Mouse (Mus musculus): ENCODE results near the gene Map4k3. TPM values are rescaled to one million over a fixed set of nuclear protein-coding genes. Genes with fewer than 3 reads are reported as not detected.
"Not testable (repeated sequence)": the region's sequence is repeated elsewhere in the genome, so short reads cannot be mapped to it uniquely, and the experiment has no call there.

Gene Map4k3
- total RNA-seq, 2 experiments from 2014 or later: 72.8 to 78.3 TPM

DNA sequence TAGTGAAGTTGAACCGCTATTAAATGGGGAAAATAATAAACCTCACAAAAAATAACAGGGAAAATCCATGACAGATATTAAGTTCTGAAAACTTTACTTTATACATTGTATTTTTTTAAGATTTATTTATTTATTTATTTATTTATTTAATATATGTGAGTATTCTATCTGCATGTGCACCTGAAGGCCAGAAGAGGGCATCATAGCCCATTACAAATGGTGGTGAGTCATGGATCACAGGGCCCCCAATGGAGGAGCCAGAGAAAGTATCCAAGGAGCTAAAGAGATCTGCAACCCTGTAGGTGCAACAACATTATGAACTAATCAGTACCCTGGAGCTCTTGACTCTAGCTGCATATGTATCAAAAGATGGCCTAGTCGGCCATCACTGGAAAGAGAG lies 158.6 kb downstream of the Map4k3 start:
- DNase-seq (ENCODE audit: low spot score in 2 of 2): not testable (repeated sequence)

DNA sequence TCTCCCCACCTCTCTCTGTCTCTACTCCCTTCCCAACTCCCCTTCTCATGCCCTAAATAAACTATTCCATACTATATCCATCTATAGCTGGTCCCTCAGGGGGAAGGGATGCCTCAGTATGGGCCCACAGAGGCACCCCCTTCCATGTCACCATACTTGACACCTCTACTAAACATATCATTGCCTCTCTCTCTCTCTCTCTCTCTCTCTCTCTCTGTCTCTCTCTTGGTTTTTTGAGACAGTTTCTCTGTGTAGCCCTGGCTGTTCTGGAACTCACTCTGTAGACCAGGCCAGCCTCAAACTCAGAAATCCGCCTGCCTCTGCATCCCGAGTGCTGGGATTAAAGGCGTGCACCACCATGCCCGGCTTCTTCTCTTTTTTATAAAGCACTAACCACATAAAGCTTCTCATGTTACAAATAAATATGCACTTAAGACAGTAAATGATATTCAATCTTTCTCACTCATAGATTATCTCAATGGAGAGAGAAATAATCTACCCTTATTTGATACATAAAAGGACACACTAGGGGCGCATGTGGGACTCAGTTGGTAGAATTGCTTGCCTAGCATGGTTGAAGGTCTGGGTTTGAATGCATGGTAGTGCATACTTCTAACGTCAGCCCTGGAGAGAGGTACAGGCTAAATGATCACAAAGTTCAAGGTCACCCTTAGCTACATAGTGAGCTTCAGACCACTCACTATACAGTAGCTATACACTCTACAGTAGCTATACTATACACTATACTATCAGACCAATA lies 159.3 kb downstream of the Map4k3 start:
- DNase-seq (ENCODE audit: low spot score in 2 of 2): no peak

DNA sequence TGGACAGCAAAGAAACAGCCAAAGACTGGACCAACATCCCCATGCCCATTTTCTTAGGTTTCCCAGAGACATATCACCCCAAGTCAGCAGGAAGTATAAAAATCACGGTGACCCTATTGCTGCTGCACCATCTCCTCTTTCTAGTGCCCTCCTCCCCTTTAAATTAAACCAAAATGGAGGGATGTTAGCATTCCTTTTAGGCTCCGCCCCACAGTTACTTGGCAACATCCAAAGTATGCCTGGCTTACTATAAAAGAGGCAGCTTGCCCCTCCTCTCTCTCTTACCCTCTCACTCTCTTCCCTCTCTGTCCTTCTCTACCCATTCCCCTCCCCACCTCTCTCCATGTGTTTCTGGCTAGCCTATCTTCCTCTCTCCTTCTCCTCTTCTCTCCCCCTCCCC lies 159.8 kb downstream of the Map4k3 start:
- no peak for DNase-seq (ENCODE audit: low spot score in 2 of 2)

DNA sequence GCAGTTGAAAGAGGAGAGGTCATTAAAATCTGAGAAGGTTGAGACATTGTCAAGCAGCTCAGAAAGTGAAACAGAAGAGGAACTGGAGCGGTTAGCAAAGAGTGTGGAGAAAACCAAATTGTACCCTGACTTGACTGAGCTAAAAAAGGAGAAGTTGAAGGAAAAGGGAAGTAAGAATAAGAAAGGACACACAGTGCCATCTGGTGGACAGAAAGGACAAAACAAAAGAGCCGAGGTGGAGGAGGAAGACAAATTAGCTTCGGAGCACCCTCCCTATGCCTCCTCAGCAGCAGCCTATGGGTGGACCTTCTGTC lies 163.7 kb downstream of the Map4k3 start:
- DNase-seq (ENCODE audit: low spot score in 2 of 2): peak in 1 of 2 experiments; percentile 27

DNA sequence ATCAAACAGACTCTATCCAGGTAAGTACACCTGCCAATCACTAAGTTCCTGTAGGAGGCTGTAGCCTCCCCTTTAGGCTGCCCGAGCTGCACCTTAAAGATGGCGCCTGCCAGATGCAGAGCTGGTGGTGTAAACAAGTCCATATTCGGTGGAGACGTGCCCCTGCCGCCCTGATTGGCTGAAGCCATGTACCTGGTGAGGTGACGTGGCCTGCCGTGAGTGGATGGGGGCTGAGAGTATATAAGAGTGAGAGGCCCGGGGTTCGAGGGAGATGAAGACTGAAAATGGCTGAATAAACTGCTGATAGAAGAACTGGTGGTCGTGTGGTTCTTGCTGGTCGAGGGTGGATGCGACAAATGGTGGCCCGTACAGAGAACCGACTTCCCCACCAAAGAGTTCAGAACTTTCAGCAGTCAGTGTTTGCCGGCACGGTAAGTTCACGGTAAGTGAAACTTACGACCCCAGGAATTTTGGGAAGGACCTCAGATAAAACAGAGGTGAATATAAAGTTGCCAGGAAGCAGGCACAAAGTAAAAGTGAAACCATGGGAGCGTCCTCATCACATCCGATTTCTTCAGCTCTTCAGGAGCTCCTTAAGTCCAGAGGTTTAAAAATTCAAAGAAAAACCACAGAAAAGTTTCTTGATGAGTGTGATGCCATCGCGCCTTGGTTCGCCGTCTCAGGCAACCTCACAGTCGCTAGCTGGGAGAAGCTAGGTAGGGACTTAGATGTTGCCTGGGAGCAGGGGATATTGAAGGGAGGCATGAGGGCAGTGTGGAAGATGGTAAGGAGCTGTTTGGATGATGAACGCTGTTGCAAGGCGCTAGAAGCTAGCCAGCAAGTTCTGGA lies 164.3 kb downstream of the Map4k3 start:
- not testable (repeated sequence) for DNase-seq (ENCODE audit: low spot score in 2 of 2)

DNA sequence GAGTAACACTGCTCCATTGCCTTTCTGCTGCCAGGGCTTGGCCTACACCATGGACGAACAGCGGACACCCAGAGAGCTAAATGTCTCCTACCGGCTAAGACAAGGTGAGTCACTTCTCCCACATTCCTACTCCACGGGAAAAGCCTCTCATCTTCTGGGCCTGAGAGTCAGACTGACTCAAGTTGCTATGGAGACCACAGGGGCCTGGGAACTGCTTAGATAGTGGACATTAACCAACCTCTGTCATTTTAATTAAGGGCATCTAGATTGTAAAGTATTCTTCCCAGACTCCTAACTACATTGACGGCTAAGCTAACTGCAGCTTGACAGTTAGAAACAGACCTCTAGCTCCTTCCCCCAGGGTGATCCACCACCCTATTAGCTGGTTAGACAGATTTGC lies 165.5 kb downstream of the Map4k3 start:
- DNase-seq (ENCODE audit: low spot score in 2 of 2): no peak

DNA sequence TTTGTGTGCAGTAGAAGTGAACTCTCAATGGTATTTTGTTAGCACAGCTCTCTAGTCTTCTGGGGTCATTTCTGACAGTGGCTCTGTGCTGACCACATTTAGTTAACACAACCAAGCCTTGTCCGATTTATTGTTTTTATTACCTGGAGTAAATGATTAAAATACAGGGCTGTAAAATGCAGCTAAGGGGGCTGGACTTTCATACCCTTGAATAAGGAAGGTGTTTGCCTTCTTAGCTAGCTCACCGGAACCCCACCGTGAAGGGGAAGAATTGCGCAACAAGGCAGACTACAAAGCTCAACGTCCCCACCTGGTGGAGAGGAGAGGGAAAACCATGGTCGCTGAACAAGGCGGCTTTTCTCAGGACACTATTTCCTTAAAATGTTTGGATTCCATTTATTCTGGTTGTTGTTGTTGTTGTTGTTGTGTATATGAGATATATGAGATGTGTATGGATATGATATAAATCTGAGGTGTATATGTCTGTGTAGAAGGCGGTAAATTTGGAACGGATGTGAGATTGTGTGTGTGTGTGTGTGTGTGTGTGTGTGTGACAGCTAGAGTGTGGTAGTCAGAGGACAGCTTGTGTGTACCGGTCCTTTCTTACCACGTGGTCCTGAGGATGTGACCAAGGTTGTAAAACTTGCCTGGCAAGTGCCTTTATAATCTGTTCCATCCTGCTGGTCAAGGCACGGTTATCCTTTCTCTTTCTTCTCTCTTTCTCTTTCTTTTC lies 167.4 kb downstream of the Map4k3 start:
- DNase-seq (ENCODE audit: low spot score in 2 of 2): peak; percentile 76 to 84

DNA sequence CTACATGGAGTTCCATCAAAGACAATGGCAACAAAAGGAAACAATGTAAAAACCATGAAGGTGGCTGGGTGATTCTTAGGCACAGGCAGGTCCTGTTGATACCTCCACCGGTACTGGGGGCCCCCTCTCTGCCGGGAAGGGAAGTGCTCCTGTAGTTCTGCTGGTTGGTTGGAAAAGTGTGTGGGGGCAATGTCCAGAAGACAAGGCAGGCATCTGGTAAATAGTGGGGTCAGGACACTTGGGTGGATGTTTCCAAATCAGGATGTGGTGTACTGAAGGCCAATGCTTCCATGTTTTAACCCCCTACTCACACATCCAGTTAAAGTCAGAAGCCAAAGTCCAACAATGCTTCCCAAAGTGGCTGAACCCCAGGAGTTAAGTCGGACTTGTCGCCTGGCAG lies 168.5 kb downstream of the Map4k3 start:
- no peak for DNase-seq (ENCODE audit: low spot score in 2 of 2)

DNA sequence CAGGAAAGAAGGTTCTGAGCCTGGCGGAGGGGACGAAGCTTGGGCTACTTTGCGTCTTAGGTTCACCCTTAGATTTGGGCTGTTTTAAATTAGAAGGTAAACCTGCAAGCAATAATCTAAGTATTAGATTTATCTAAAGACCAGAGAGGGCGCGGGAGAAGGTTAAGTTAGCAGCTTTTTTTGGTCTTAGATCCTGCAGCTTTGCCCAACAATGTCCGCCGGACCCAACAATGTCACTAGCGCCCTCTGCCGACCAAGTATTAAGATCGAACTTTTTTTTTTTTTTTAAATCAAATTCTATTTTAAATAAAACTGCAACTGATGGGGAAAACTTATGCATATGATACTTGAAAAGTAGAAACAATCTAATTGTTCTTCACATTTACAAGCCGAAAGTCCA lies 169.2 kb downstream of the Map4k3 start:
- DNase-seq (ENCODE audit: low spot score in 2 of 2): peak; percentile 50

DNA sequence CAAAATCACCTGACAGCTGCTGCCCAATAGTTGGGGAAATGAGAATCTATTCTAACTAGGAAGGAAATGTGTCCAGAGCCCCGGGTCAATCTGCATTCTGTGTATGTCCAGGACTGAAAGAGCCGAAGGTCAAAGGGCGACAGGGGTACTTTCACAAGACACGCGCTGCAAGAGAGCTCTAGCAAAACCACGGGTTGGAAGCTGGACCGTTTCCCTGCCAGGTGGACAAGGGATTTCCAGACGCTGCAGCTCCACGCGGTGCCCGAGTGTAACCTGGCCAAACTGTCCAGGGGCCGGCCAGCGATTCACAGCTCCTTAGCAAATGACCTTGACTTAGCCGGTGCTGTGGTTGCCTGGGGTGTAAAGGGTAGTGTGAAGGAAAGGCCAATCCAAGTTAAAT lies 169.7 kb downstream of the Map4k3 start:
- no peak for DNase-seq (ENCODE audit: low spot score in 2 of 2)

DNA sequence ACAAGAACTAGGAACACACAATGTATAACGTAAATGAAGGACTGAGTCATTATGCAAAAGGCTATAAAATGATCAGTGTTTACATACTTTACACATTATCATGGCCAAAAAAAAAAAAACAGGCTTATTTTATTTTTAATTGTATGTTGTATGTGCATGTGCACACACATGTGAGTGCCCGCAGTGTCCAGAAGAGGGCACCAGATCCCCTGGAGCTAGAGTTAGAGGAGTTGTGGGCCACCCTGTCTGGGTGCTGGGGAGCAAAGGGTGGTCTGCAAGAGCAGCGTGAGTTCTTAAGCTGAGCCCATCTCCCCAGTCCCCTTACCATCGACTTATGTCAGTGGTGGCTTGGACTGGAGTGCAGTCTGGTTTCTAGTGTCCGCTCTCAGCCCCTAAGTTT lies 170.8 kb downstream of the Map4k3 start:
- DNase-seq (ENCODE audit: low spot score in 2 of 2): no peak

DNA sequence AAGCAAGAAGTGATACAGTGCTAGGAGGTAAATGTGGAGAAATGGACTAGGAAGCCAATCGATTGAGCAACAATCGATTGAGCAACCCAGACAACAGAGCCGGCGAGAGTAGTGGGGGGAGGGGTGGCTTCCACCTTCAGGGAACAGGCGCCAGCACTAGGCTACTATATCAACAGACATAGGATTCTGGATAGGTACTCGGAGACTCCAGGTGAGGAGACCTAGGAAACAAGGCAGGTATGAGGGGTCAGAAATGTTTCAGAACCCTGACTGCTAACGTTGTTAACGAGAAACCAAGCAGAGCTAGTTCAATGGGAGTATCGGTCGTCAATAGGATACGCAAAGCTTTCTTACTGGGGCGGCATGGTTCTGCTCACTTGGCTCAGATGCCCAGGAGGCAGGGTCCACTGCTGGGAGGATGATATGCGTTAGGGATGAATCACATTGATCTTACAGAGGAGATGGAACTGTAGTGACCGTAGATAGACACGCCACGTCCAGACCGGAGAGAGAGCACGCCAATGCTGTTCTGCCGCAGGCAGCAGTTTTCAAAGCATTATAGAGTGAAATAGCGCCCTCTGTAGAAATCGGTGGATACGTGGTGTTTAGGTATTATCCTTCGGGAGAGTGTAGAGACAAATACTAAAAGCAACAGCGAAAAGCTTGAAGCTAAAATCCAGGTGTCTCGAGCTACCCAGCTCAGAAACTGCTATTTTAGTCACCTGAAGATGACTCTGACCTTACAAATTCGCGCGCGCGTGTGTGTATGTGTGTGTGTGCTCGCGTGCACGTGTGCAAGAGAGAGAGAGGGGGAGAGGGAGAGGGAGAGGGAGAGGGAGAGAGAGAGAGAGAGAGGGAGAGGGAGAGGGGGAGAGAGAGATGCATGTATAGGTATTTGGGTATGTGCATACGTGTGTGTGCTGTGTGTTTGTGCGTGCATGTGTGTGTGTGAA lies 174.7 kb downstream of the Map4k3 start:
- peak; percentile 84 for DNase-seq (ENCODE audit: low spot score in 2 of 2)

DNA sequence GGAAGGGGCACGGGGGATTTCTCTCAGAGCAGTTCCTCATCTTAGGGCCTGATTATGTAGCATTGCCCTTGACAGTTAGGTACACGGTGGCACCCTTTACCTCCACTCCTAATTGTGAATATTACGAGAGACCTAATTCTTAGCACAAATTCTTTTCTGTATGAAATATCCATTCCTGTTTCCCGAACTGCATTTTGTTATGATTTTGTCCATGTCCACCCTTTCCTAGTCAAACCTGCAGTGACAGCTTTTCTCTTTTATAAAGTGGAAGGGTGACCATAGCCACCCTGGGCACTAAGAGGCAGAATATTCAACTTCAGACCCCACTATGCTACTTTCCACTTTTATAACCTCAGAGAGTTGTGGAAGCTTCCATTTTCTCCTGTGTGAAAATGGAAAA lies 175.6 kb downstream of the Map4k3 start:
- DNase-seq (ENCODE audit: low spot score in 2 of 2): no peak

DNA sequence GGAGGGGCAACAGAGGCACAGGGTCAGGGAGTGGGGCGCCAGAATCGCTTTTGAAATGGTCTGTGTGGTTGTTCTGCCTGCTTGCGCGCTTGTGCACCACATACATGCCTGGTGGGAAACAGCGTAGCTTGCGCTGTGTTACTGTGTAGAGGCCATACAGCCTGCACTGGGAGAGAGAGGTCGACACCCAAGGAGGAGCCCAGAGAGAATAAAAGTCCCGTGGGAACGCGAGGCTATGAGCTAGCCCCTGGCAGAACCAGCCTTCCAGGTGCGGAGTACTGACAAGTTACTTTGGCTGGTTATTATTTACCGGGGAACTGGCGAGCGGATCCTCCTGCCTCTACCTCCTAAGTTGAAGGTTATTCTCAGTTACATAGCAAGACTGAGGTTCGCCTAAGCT lies 177.3 kb downstream of the Map4k3 start:
- no peak for DNase-seq (ENCODE audit: low spot score in 2 of 2)

DNA sequence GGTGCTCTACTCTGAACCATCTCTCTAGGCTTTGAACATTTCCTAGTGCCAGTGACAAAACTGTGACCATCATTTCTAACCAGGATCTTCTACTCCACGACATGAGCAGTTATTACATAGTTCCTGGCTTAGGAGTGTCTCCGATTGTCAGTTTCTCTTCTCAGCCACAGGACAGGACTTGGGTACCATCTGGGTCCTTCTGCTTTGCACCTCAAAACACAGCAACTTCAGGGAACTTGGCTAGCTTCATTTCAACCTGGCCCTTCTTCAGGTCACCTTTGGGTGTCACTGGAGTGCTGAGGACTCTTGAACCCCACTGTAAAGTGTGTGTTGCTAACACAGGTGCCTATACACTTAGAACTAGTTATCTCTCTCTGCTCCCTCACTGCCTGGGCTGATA lies 181.4 kb downstream of the Map4k3 start:
- no peak for DNase-seq (ENCODE audit: low spot score in 2 of 2)

DNA sequence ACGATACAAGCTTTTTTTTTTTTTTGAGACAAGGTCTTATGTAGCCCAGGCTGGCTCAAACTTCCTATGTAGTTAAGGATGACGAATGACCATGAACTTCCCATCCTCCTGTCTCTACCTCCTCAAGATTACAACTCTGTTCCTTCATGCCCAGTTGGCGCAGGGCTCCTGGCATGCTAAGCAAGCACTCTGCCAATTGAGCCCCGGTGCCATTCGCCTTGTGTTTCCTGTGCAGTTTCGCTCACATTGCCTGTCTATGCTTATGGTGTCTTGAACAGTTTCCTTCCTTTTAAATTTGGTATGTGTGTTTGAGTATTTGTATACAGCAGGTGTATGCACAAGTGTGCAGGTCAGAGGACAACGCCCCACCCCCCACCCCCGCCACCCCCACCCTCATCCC lies 182.1 kb downstream of the Map4k3 start:
- no peak for DNase-seq (ENCODE audit: low spot score in 2 of 2)

DNA sequence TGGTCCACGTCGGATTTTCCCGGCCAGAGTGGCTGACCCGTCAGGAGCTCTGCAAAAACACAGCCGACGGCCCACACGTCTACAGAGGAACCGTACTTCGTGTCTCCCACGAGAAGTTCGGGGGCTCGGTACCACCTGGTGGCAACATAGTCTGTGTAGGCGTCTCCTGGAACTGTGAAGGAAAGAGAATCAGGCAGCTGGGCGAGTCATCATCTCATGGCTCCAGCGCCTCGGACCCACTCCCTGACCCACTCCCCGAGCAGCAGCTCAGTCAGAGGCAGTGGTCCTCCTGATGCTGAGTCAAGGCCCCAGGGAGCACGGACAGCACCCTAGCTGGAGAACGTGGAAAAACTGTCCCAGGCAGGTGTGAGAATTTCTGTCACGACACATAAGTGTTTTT lies 184.6 kb downstream of the Map4k3 start:
- no peak for DNase-seq (ENCODE audit: low spot score in 2 of 2)

DNA sequence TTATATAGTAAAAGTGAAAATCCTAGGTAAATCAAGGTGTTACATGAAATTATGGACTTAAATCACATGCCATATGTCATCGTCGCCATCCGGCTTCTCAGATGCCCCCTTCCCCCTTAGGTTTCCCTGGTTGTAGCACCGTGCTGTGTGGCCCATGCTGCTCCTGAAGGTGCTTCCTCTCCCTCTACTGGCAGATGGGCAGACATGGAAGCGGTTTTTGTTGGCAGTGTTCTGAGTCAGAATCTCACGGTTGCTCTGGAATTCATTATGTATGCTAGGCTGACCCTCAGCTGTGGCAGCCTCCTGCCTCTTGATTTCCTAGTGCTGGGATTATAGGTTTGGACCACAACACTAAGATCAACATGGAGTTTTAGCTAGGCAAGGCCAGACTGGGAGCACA lies 191.1 kb downstream of the Map4k3 start:
- no peak for DNase-seq (ENCODE audit: low spot score in 2 of 2)

DNA sequence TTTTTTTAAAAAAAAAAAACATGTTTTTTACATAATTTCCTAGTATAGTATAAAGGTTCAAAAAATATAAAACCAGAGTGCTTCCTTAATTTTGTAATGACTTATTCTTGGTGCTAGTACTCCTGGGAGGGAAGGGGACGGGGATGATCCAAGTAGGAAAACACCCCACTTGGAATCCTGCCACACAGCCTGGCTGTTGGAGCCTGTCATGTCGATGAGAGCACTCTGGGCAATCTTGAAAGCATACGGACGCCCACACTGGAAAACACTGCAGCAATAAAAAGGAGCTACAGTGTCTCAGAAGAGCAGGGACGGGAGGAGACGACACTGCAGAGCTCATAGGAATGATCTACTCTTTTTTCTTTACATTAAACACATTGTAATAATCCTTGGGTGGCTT lies 192.7 kb downstream of the Map4k3 start:
- peak; percentile 14 to 34 for DNase-seq (ENCODE audit: low spot score in 2 of 2)

DNA sequence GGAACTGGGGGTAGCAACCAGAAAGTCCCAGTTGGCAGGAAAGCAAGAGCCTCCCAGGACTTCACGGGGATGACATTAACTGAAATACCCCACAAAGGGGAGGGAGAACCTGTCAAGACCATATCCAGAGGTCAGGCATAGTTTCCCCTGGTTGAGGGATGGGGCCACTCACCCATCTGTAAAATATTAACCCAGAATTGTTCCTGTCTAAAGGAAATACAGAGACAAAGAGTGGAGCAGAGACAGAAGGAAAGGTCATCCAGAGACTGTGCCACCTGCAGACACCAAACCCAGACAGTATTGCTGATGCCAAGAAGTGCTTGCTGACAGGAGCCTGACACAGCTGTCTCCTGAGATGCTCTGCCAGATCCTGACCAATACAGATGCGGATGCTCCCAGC lies 196.9 kb downstream of the Map4k3 start:
- not testable (repeated sequence) for DNase-seq (ENCODE audit: low spot score in 2 of 2)

Measured in layer of hippocampus, postnatal 10 days (tissue).